Mouse (Mus musculus) naive thymus-derived CD4-positive, alpha-beta T cell, adult 2 months (primary cell): ENCODE data around the gene Olfr951.

Experiments used
- DNase-seq: peaks from one replicate; pipeline ENCODE4 v3.0.0-alpha.2; 2011; ENCODE audit warnings: low read depth

The Olfr951 gene

GRCm38 (mm10) chr9:39387110-39387509 is at the start of gene Olfr951:
Olfr951 (plus strand) TSS chr9:39387410.
- no peak for DNase-seq

GRCm38 (mm10) chr9:39427048-39427447 is 39.8 kb downstream of the Olfr951 start, which contains the start of gene Olfr952:
Olfr952 (minus strand) TSS chr9:39427148.
- DNase-seq = no peak
